Mouse (Mus musculus) thymus, postnatal 10 days (tissue): ENCODE measurements around the gene Olfr502.
"Not testable (repeated sequence)": the region's sequence is repeated elsewhere in the genome, so short reads cannot be mapped to it uniquely, and the experiment has no call there.

ENCODE experiments used
- DNase-seq, 2 experiments: peaks; one replicate each; pipeline ENCODE4 v3.0.0; 2021; ENCODE audit warnings: low spot score in 2 of 2

The Olfr502 gene

GRCm38 (mm10) chr7:108524965-108525364, at the start of gene Olfr502:
TSS of gene Olfr502 (minus strand) at chr7:108525065.
- no peak for DNase-seq

- no peak for DNase-seq
Observed at GRCm38 (mm10) chr7:108565693-108566092, 40.8 kb upstream of the Olfr502 start, which contains the start of gene Olfr504. TSS of gene Olfr504 (minus strand) at chr7:108565793.

GRCm38 (mm10) chr7:108544227-108544626, 19.4 kb upstream of the Olfr502 start, which contains the start of gene Olfr503:
TSS of gene Olfr503 (plus strand) at chr7:108544527.
- not testable (repeated sequence) for DNase-seq

- DNase-seq: no peak
Observed at GRCm38 (mm10) chr7:108542416-108542815, 17.6 kb upstream of the Olfr502 start.
